Mouse (Mus musculus) common myeloid progenitor, adult 5-6 weeks (primary cell): ENCODE data around the gene Arhgap25. TPM values are rescaled to one million over a fixed set of nuclear protein-coding genes. Genes with fewer than 3 reads are reported as not detected.
A peak's percentile ranks its signal among the peaks of the same experiment; 100 is the strongest.
"Not testable (repeated sequence)": the region's sequence is repeated elsewhere in the genome, so short reads cannot be mapped to it uniquely, and the experiment has no call there.

ENCODE experiments used
- ATAC-seq: replicated peaks from 2 replicates; pipeline ENCODE4 v1.8.0; 2016; ENCODE audit warnings: low read depth, mild to moderate bottlenecking, moderate TSS enrichment, inconsistent platforms; ENCODE audit not compliant: poor library complexity, severe bottlenecking
- total RNA-seq: library from RNA; stranded (forward); fragments of 200-1000, 187-1606 nt; gene quantifications from 2 replicates; pipeline ENCODE4 v1.2.3, GENCODE M21; 2017

Arhgap25 gene
- total RNA-seq, 1 experiment from 2014 or later, result 32.7 TPM

GRCm38 (mm10) chr6:87510999-87511398, 22.1 kb downstream of the Arhgap25 start:
- peak; percentile 36 for ATAC-seq

- ATAC-seq, result no peak
Measured at GRCm38 (mm10) chr6:87509806-87510205, 23.3 kb downstream of the Arhgap25 start.

DNA sequence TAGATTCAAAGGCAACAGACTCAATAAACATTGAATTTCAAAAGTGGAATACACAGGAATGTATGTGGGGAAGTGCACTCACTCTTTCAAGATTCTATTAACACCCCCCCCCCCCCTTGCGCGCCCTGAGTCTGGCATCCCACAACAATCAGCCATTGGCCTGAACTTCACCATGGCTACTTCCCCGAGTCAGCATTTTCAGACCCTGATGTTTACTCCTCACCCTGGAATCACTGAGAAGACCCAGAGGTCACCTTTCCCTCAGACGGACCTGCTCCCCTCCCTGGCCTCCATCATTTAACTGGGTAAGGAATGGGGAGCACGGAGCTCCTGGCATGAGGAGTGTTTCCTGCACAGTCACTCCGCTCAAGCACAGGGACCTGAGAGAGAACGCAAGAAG, 28.2 kb downstream of the Arhgap25 start:
- ATAC-seq, result no peak

DNA sequence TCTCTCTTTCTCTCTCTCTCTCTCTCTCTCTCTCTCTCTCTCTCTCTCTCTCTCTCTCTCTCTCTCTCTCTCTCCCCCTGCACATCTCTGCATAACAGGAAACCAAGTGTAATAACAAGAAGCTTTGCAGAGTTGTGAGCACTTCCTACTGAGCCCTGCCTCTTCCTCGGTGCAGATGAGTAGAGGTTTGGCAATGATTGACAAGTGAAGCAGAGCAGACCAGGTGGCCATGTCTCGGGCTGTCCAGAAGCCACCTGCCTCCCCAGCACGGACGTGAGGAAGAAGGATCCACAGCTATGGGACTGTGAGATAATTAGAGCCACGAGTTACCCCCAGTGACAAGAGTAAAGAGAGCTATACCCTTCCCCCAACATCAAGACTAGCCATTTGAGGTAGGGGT, 29.1 kb downstream of the Arhgap25 start:
- no peak for ATAC-seq

GRCm38 (mm10) chr6:87503536-87503935, 29.5 kb downstream of the Arhgap25 start:
- ATAC-seq, result no peak

GRCm38 (mm10) chr6:87502831-87503286, 30.2 kb downstream of the Arhgap25 start:
- ATAC-seq, result peak; percentile 87

DNA sequence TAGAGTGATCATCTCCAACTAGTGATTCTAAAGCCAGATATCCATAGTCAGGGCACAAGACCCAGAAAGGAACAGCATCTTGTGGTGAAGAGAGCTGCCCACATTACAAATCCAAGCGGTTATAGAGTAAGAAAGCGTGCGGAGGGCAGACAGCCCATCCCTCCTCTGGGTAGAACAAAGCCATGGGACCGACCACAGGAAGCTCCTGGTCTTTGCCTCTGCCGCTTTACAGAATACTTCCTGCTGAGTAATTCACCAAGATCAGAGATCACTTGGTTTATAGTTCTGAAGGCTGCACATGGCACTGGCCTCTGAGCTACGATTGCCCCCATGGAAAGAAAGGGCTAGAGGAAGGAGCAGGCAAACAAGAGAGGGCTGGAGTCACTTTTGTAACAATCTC, 30.6 kb downstream of the Arhgap25 start:
- peak; percentile 55 for ATAC-seq

DNA sequence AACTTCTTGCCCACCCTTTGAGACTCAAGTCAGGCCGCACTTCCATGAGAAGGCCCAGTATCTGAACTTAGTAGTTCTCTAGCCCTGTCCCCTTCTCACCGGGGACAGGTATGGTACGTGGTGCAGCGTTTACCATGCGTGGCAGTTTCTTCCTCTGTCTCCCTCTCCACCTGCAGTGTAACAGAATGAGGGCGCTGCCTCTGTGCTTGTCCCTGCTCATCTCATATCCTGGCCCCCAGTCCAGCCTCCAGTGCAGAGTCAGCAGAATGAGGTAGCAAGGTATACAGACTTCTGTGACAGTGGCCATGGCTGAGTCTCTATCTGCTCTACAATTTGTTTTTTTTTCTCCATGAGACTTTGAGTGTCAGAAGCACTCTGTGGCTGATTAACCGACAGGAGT, 32.4 kb downstream of the Arhgap25 start:
- ATAC-seq, result no peak

GRCm38 (mm10) chr6:87499791-87500190, 33.3 kb downstream of the Arhgap25 start:
- ATAC-seq, result no peak

DNA sequence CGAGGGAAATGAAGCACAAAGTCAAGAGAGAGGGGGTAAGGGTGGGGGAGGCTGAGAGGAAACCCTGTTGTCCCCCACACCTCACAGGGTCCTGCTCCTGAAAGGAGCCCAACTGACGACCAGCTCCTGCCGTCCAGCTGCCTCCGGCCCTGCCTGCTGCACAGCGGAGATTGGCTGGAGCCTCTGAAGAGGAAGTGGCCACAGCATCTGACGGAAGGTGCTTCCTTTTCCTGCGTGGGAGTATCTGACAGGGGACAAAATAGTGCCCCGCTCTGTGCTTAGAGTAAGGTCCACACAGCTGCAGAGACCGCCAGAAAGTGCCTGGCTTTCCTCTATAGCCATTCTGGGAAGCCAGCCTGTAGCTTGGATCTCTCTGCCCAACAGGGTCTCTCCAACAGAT, 36.9 kb downstream of the Arhgap25 start:
- ATAC-seq, result peak; percentile 71

- ATAC-seq, result 0 out of 2 replicates have a peak, but pooled peaks have one; percentile 31
Measured at GRCm38 (mm10) chr6:87494339-87494738, 38.7 kb downstream of the Arhgap25 start.

DNA sequence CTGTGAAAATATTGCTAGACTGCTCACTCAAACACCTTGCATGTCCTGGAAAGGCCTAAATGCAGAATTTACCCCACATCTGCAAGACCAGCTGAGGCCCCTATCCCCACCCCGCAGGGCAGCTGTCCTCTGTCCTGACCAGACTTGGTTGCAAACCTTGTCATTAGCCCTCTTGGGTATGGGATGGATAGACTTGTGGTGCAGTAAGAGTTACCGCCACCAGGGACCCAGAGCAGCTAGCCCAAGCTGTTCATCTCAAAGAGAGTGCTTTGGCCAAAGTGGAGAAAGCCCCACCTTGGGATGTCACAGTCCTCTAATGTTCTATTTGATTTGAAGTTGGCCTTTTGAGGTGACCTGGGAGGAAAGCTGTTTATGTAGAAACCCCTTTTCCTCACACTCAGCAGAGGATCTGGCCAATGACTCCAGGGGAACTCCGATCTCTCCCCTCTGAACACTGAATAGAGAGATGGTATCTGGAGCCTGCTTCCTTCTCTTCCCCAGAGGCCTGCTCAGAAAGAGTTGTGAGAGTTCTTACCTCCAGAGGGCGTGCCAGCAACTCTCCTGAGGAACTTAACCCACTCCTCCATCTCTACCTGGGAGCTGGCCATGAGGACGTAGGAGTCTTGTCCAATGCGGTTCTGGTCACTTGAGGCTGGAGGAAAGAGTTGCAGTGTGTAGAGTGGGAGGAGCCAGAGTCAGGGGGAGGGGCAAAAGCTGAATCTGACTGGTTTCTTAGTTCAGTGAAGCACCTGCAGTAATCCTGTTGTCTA, 45.2 kb downstream of the Arhgap25 start:
- peak; percentile 78 for ATAC-seq

DNA sequence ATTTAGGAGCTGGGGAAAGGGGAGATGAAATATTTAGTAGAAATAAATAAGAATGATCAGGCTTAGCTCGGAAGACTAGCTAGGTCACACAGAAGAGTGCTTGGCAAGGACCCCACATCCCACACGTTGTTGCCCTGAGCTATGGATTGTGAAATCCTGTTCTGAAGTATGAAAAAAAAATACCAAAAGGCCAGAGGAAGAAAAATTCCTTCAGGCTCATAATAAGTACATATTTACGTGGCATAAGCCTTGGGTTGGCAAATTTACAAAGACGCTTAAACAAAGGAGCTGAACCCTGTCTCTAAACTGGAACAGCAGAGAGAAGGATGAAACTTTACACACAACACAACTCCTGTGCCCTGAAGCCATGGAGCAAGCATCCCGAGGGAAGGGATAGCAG, 48.3 kb downstream of the Arhgap25 start:
- no peak for ATAC-seq

DNA sequence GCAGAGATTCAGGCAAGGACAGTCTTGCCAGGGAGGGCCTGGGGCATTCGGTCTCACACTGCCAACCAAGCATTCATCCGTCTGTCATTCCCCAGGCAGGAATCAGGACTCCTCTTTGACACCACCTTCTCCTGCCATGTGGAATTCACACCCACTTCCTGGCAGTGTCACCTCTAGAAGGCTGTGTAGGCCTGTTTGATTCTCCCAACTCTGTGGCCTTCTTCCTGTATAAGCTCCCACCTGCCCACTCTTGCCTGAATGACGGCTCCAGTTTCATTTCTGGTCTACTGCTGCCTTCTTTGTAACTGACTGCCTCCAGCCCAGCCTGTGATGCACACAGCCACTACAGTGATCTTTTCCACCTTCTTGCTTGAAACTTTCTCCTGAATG, 49.2 kb downstream of the Arhgap25 start:
- no peak for ATAC-seq

- ATAC-seq, result no peak
Measured at GRCm38 (mm10) chr6:87483224-87483899, 49.7 kb downstream of the Arhgap25 start.

DNA sequence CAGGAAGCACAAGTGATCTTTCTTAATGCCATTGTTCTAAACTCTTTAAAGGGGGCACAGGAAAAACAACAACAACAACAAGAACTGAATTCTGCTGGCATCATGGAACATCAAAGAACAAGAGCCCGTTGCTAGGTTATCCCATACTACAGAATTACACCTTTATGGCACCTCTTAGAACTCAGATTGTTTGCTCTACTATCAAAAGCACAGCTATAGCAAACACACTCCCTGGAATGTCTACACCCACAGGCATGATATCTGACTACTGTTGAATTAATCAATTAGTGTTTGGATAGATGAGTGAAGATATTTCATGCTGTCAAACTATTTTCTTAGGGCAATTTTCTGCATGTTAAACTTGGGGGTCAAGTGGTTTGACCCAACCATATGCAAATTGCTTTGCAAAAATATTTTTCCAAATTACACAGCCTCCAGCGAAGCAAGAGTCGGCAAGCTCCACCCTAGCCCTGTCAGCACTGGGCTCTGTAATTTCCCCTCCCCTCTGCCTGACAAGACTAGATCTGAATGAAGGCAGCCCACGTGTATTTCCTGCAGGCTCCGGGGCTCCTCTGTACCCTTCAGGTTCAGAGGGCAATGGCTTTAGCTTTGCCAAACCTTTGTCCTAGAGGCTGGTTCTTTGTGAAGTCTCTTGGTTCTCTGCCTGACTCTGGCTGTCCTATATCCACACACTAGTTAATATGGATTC, 53.6 kb downstream of the Arhgap25 start:
- no peak for ATAC-seq

DNA sequence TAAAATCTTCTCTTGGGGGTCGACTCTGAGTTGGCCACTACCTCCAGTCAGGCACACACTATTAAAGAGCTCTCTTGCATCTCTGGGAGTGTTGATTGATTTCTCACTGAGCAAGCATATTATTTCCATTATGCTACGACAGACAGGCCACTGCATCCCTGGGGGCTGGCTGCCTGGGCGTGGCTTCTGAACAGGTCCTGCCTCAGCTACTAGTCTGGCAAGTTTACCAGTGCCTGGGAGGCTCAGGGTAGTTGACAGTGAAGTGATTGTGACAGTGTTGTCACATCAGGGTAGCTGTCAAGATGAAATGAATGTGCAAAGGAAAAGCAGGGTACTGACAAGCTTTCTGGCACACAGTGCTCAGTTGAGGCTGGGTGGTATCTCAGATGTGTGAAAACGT, 54.2 kb downstream of the Arhgap25 start:
- ATAC-seq, result no peak

DNA sequence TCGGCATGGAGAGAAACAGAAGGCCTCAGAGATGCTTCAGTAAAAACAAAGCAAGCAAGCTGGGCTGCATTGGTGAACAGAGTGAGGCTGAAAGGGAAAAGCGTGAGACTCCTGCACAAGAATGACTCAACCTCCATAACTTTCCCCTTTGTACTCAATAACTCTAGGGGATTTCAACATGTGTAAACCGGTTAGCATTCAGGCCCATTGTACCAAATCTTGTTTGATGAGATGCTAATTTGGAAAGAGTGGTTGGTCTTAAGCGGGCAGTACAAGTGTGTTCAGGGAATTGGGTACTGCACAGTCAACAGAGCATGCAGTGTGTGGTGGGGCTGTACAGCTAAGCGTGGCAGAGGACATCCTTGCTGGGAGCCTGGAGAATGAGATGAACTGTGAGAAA, 57.8 kb downstream of the Arhgap25 start:
- no peak for ATAC-seq

DNA sequence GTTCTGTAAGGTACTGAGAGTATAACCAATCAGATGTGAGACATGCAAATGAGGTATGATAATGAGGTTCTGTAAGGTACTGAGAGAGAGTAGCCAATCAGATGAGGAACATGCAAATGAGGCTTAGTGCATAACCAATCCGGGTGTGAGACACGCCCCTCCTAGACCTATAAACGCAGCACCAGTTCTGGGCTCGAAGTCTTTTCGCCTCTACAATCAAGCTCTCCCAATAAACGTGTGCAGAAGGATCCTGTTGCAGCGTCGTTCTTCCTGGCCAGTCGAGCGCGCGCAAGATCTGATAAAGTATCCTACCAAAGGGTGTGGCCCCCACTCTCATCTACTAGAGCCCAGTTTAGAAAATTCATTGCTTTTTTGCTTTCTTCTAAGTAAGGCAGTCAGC, 63.0 kb downstream of the Arhgap25 start:
- ATAC-seq, result not testable (repeated sequence)

- no peak for ATAC-seq
Measured at GRCm38 (mm10) chr6:87468372-87468771, 64.7 kb downstream of the Arhgap25 start.

DNA sequence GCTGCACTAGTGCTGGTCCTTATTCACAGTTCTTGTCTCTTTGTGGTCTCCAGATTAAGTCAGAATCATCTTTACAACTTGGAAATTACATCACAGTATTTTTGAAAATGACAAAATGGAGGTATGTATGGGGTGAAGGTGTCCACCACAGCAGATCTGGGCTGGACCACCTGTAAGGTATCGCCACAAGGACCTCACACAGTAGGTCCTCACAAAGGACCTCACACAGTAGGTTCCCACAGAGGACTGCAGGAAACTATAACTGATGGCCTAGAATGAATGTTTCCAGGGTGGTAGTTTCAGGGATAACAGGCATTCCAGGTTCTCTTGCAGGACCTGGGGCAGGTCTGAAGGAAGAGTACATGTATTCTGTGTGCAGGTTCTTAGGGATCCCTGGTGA, 65.7 kb downstream of the Arhgap25 start:
- ATAC-seq, result no peak
